Mouse (Mus musculus) spleen, adult 2 months (tissue): ENCODE data around the gene Rhobtb3. TPM values are rescaled to one million over a fixed set of nuclear protein-coding genes. Genes with fewer than 3 reads are reported as not detected.

Source experiments
- DNase-seq, 2 experiments: peaks; one replicate each; pipeline versions ENCODE4 v3.0.0 to v3.0.0-alpha.2; 2012 to 2021; ENCODE audit warnings: low spot score in 2 of 2, low read depth in 1 of 2
- H3K27ac ChIP-seq: fragments of 200-500 bp; 2 replicates; pipeline ENCODE4 v1.5.1; 2012; ENCODE audit warnings: low read length, inconsistent platforms; ENCODE audit not compliant: insufficient read depth
- H3K27me3 ChIP-seq: fragments of 200-500 bp; 2 replicates; pipeline ENCODE4 v1.6.1; 2012; ENCODE audit warnings: mild to moderate bottlenecking, moderate library complexity, low read length, inconsistent platforms; ENCODE audit not compliant: control insufficient read depth, insufficient read depth
- H3K36me3 ChIP-seq: fragments of 200-500 bp; 2 replicates; pipeline ENCODE4 v1.6.1; 2012; ENCODE audit warnings: mild to moderate bottlenecking, low read length, inconsistent platforms; ENCODE audit not compliant: control insufficient read depth, insufficient read depth
- H3K4me1 ChIP-seq: fragments of 200-500 bp; 2 replicates; pipeline ENCODE4 v1.6.1; 2011; ENCODE audit warnings: inconsistent platforms; ENCODE audit not compliant: control insufficient read depth, insufficient read depth, insufficient read length
- H3K4me3 ChIP-seq: fragments of 200-500 bp; 2 replicates; pipeline ENCODE4 v1.5.1; 2011; ENCODE audit warnings: mild to moderate bottlenecking, inconsistent platforms; ENCODE audit not compliant: insufficient read depth, insufficient read length; ENCODE audit errors: extremely low read depth
- CTCF ChIP-seq: fragments of 200-500 bp; IDR thresholded peaks from 2 replicates; pipeline ENCODE4 v1.5.1; 2011; ENCODE audit warnings: mild to moderate bottlenecking, inconsistent platforms; ENCODE audit not compliant: insufficient read depth, insufficient read length, insufficient replicate concordance; ENCODE audit errors: extremely low read depth
- POLR2A ChIP-seq: fragments of 200-500 bp; IDR thresholded peaks from 2 replicates; pipeline ENCODE4 v1.6.1; 2011; ENCODE audit warnings: low read depth, low read length, inconsistent platforms
- WGBS: fragments of 180-500 bp; shearing (Covaris S2); methylation state at CpG from one replicate; pipeline ENCODE4 v1.1.7; 2018; 5-methylcytosine and 5-hydroxymethylcytosine counted together
- polyA plus RNA-seq: library from polyadenylated mRNA; depleted of rRNA; stranded (reverse); fragments of >200 nt; gene quantifications from 2 replicates; pipeline ENCODE4 v1.2.3, GENCODE M21; 2012

Rhobtb3 gene
- polyA plus RNA-seq, 1 experiment = 1.2 TPM

- H3K27ac ChIP-seq = no peak overlapping the region
- H3K36me3 ChIP-seq = no peaks in the 10 kb centered on the region
- no peaks in the 10 kb centered on the region for H3K27me3 ChIP-seq
- DNase-seq = no peak
- H3K4me3 ChIP-seq = no peak overlapping the region
- H3K4me1 ChIP-seq = peaks cover 9% of the 10 kb centered on the region
- WGBS = 75% methylated on average over 4 of the region's 4 CpGs
- TF ChIP-seq POLR2A (no peak), CTCF (no peak)
Measured at GRCm38 (mm10) chr13:75838506-75838905, 105.2 kb downstream of the Rhobtb3 start.

- H3K4me3 ChIP-seq = no peak overlapping the region
- no peak for DNase-seq
- TF ChIP-seq CTCF = no peak
- TF ChIP-seq POLR2A = no peak
- H3K27me3 ChIP-seq = no peaks in the 10 kb centered on the region
- no peak overlapping the region for H3K27ac ChIP-seq
- H3K4me1 ChIP-seq = peaks cover 2% of the 10 kb centered on the region; the same call in 1 of the 2 replicates
- WGBS = 94% methylated on average over 2 of the region's 2 CpGs
- no peaks in the 10 kb centered on the region for H3K36me3 ChIP-seq
Measured at GRCm38 (mm10) chr13:75835461-75835860, 108.3 kb downstream of the Rhobtb3 start.

- Histone ChIP-seq H3K27me3 (no peaks in the 10 kb centered on the region), H3K36me3 (no peaks in the 10 kb centered on the region), H3K27ac (no peak overlapping the region), H3K4me3 (no peak overlapping the region), H3K4me1 (peaks cover 2% of the 10 kb centered on the region; the same call in 1 of the 2 replicates)
- DNase-seq = no peak
- TF ChIP-seq POLR2A = no peak
- TF ChIP-seq CTCF = no peak
Measured at GRCm38 (mm10) chr13:75833499-75833898, 110.2 kb downstream of the Rhobtb3 start.

GRCm38 (mm10) chr13:75832697-75833096 lies 111.0 kb downstream of the Rhobtb3 start:
- Histone ChIP-seq H3K36me3 (no peaks in the 10 kb centered on the region), H3K4me1 (peaks cover 2% of the 10 kb centered on the region; the same call in 1 of the 2 replicates), H3K27me3 (no peaks in the 10 kb centered on the region), H3K27ac (no peak overlapping the region), H3K4me3 (no peak overlapping the region)
- DNase-seq = no peak
- TF ChIP-seq POLR2A = no peak
- TF ChIP-seq CTCF = no peak

- H3K36me3 ChIP-seq = no peaks in the 10 kb centered on the region
- WGBS = 87% methylated on average over 6 of the region's 6 CpGs
- H3K27ac ChIP-seq = no peak overlapping the region
- H3K27me3 ChIP-seq = no peaks in the 10 kb centered on the region
- no peak for DNase-seq
- H3K4me1 ChIP-seq = peaks cover 2% of the 10 kb centered on the region; the same call in 1 of the 2 replicates
- H3K4me3 ChIP-seq = no peak overlapping the region
- TF ChIP-seq CTCF = no peak
- TF ChIP-seq POLR2A = no peak
Measured at GRCm38 (mm10) chr13:75831710-75832109, 112.0 kb downstream of the Rhobtb3 start.

GRCm38 (mm10) chr13:75830708-75831107 lies 113.0 kb downstream of the Rhobtb3 start:
- Histone ChIP-seq H3K27ac (no peak overlapping the region), H3K36me3 (no peaks in the 10 kb centered on the region), H3K27me3 (no peaks in the 10 kb centered on the region), H3K4me3 (no peak overlapping the region), H3K4me1 (peaks cover 2% of the 10 kb centered on the region)
- TF ChIP-seq POLR2A = no peak
- TF ChIP-seq CTCF = no peak
- WGBS = 87% methylated on average over 1 of the region's 1 CpGs
- DNase-seq = no peak

- peak overlapping the region; percentile 15; the same call in 1 of the 2 replicates for H3K27ac ChIP-seq
- 23% methylated on average over 1 of the region's 1 CpGs for WGBS
Measured at GRCm38 (mm10) chr13:75825388-75825787, 118.3 kb downstream of the Rhobtb3 start.

More at GRCm38 (mm10) chr13:75825388-75825787, 118.3 kb downstream of the Rhobtb3 start:
- Histone ChIP-seq H3K4me3 (no peak overlapping the region), H3K27me3 (no peaks in the 10 kb centered on the region), H3K4me1 (peaks cover 2% of the 10 kb centered on the region; the same call in 1 of the 2 replicates), H3K36me3 (no peaks in the 10 kb centered on the region)
- no peak for TF ChIP-seq CTCF
- no peak for TF ChIP-seq POLR2A
- DNase-seq = no peak
